Mouse (Mus musculus) neural tube, embryonic 13.5 days (tissue): Measurements from ENCODE around the gene Pip4k2b. TPM values are rescaled to one million over a fixed set of nuclear protein-coding genes. Genes with fewer than 3 reads are reported as not detected.

Experiments
- ATAC-seq: fragments of 200-750 bp; cut with Nextera tagmentation; 2 replicates; pipeline ENCODE4 v1.8.0; 2017; ENCODE audit warnings: low read depth, mild to moderate bottlenecking, moderate TSS enrichment, moderate library complexity
- H3K27ac ChIP-seq: fragments of 300-500 bp; sonication (generic); replicated peaks from 2 replicates; pipeline ENCODE4 v1.5.1; 2015; ENCODE audit warnings: moderate library complexity, mild to moderate bottlenecking, inconsistent platforms
- H3K27me3 ChIP-seq: fragments of 300-500 bp; sonication (generic); 2 replicates; pipeline ENCODE4 v1.6.1; 2015; ENCODE audit warnings: mild to moderate bottlenecking, inconsistent platforms
- H3K36me3 ChIP-seq: fragments of 300-500 bp; sonication (generic); 2 replicates; pipeline ENCODE4 v1.6.1; 2015; ENCODE audit warnings: mild to moderate bottlenecking, inconsistent platforms
- H3K4me1 ChIP-seq: fragments of 300-500 bp; sonication (generic); replicated peaks from 2 replicates; pipeline ENCODE4 v1.6.1; 2015; ENCODE audit warnings: inconsistent platforms
- H3K4me2 ChIP-seq: fragments of 300-500 bp; sonication (generic); 2 replicates; pipeline ENCODE4 v1.6.1; 2015; ENCODE audit warnings: inconsistent platforms, mild to moderate bottlenecking, moderate library complexity
- H3K4me3 ChIP-seq: fragments of 300-500 bp; sonication (generic); 2 replicates; pipeline ENCODE4 v1.5.1; 2015; ENCODE audit warnings: mild to moderate bottlenecking, inconsistent platforms
- H3K9ac ChIP-seq: fragments of 300-500 bp; sonication (generic); 2 replicates; pipeline ENCODE4 v1.6.1; 2015; ENCODE audit warnings: moderate library complexity, mild to moderate bottlenecking, inconsistent platforms
- H3K9me3 ChIP-seq: fragments of 300-500 bp; sonication (generic); 2 replicates; pipeline ENCODE4 v1.6.1; 2016; ENCODE audit warnings: inconsistent platforms
- WGBS: fragments of 180-500 bp; shearing (Covaris S2); methylation state at CpG from one replicate; pipeline ENCODE4 v1.1.7; 2015; 5-methylcytosine and 5-hydroxymethylcytosine counted together
- polyA plus RNA-seq: library from polyadenylated mRNA; unstranded; fragments of >200 nt; fragmentation: Nextera tagmentation; extraction: Ambion mirVana; gene quantifications from 2 replicates; pipeline ENCODE4 v1.2.1, GENCODE M21; 2015

Pip4k2b gene
- polyA plus RNA-seq, 1 experiment from 2014 or later: 3.7 TPM

DNA sequence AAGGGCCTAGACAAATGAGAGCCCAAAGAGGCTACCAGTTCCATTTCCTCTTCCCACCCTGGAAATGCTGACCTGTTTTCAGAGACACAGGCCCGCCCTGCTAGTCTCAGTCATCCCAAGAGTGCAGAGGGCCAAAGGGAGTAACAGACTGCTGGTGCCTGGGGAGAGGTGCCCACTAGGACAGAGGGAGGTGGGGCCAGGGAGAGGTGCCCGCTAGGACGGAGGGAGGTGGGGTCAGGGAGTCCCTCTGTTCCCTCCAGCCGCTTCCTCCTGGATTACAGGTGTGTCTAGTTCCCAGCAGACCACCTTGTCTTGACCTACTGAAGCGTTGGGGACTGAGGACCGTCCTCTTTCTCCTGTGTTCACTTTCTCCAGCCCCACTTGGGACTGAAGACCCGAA, 59.7 kb downstream of the Pip4k2b start:
- Histone ChIP-seq H3K9me3 (no peaks in the 10 kb centered on the region), H3K36me3 (peaks cover 50% of the 10 kb centered on the region), H3K4me2 (peak overlapping the region; percentile 76; the same call in 1 of the 2 replicates), H3K27ac (peak overlapping the region; percentile 52; the same call in 1 of the 2 replicates), H3K9ac (peak overlapping the region; percentile 65; the same call in 1 of the 2 replicates), H3K4me3 (no peak overlapping the region), H3K4me1 (peaks cover 39% of the 10 kb centered on the region), H3K27me3 (no peaks in the 10 kb centered on the region)
- ATAC-seq: no peak
- WGBS: 43% methylated on average over 7 of the region's 7 CpGs

DNA sequence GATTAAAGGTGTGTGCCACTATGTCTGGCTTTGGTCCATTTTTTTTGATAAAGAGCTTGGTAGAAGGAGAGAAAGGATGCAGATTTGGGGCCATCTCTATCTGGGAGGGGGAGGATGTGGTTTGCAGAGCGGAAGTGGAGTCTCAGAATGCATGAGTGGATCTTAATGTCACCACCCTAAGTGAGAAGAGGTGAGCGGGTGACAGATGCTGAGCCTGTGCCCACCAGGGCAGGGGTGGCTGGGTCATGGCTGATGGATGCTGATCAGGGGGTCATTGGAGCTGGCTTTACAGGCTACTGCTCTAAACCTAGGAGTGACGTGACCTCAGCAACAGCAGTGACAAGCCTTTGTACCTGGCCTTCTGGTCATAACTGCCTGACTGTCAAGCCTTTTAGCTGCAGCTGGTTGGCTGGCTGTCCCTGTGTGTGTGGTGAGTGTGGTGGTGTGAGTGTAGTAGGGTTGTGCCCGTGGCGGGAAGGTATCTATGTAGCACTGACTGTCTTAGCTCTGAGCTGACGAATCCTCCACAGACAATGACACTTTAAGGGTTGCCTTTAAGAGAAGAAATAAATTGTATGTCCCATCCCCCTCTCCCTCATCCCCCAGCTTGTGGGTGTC, 60.3 kb downstream of the Pip4k2b start:
- H3K27ac ChIP-seq: no peak overlapping the region
- peaks cover 39% of the 10 kb centered on the region for H3K4me1 ChIP-seq
- H3K9me3 ChIP-seq: no peaks in the 10 kb centered on the region
- no peak for ATAC-seq
- H3K36me3 ChIP-seq: peaks cover 50% of the 10 kb centered on the region
- no peak overlapping the region for H3K4me2 ChIP-seq
- 88% methylated on average over 6 of the region's 6 CpGs for WGBS
- H3K9ac ChIP-seq: no peak overlapping the region
- H3K27me3 ChIP-seq: no peaks in the 10 kb centered on the region
- no peak overlapping the region for H3K4me3 ChIP-seq

DNA sequence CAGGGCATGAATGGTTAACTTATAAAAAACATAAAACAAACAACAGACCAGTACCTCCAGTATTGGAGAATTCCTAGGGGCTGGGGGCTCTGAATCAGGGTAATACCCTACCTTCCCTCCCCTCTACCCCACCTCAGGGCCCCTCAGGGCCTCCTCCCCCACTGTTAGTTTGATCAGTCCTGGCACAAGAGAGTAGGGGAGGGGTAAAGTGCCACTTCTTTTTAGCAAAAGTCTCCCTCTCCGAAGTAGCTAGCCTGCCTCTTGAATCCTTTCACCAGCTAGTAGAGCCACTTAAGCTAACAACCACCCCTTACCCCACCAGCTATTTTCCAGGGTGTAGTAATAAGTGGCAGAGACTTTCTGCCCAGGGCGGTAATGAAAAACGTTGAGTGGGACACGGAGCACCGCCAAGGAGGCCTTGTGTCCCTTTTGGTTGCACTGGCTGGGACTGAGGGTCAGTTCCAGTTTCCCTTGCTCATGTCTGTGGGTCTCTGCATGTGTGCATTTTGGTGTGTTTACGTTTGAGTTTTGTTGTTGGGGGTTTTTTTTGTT, 61.9 kb downstream of the Pip4k2b start:
- Histone ChIP-seq H3K4me3 (no peak overlapping the region), H3K9me3 (no peaks in the 10 kb centered on the region), H3K9ac (no peak overlapping the region), H3K27ac (no peak overlapping the region), H3K27me3 (no peaks in the 10 kb centered on the region), H3K36me3 (peaks cover 51% of the 10 kb centered on the region), H3K4me1 (peaks cover 45% of the 10 kb centered on the region), H3K4me2 (no peak overlapping the region)
- WGBS: 88% methylated on average over 6 of the region's 6 CpGs
- ATAC-seq: no peak

DNA sequence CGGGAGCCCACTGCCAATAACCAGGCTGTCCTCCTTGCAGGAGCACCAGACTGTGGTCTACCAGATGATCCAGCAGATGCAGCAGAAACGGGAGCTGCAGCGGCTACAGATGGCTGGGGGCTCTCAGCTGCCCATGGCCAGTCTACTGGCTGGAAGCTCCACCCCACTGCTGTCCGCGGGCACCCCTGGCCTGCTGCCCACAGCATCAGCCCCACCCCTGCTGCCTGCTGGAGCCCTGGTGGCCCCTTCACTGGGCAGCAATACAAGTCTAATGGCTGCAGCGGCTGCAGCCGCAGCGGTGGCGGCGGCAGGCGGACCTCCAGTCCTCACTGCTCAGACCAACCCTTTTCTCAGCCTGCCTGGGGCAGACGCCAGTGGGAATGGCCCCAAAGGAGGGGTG, 64.1 kb downstream of the Pip4k2b start:
- Histone ChIP-seq H3K27ac (peak overlapping the region; percentile 43), H3K9me3 (no peaks in the 10 kb centered on the region), H3K36me3 (peaks cover 69% of the 10 kb centered on the region), H3K27me3 (no peaks in the 10 kb centered on the region), H3K4me1 (peaks cover 38% of the 10 kb centered on the region), H3K4me2 (no peak overlapping the region), H3K9ac (0 out of 2 replicates have a peak overlapping the region, but pooled peaks have one; percentile 14), H3K4me3 (no peak overlapping the region)
- 69% methylated on average over 12 of the region's 12 CpGs for WGBS
- ATAC-seq: peak; percentile 33

DNA sequence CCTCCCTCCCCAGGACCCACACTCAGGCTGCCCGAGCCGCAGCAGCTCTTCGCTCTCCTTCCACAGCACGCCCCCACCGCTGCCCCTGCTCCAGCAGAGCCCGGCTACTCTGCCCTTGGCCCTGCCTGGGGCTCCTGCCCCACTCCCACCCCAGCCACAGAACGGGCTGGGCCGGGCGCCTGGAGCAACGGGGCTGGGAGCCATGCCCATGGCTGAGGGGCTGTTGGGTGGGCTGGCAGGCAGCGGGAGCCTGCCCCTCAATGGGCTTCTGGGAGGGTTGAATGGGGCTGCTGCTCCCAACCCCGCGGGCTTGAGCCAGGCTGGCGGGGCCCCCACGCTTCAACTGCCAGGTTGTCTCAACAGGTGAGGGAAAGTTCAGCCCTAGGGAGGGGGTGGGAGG, 66.2 kb downstream of the Pip4k2b start:
- no peak for ATAC-seq
- 82% methylated on average over 15 of the region's 15 CpGs for WGBS
- H3K27ac ChIP-seq: no peak overlapping the region
- H3K36me3 ChIP-seq: peaks cover 91% of the 10 kb centered on the region
- no peak overlapping the region for H3K4me2 ChIP-seq
- peaks cover 27% of the 10 kb centered on the region for H3K4me1 ChIP-seq
- H3K27me3 ChIP-seq: no peaks in the 10 kb centered on the region
- H3K9ac ChIP-seq: no peak overlapping the region
- no peak overlapping the region for H3K4me3 ChIP-seq
- H3K9me3 ChIP-seq: no peaks in the 10 kb centered on the region

DNA sequence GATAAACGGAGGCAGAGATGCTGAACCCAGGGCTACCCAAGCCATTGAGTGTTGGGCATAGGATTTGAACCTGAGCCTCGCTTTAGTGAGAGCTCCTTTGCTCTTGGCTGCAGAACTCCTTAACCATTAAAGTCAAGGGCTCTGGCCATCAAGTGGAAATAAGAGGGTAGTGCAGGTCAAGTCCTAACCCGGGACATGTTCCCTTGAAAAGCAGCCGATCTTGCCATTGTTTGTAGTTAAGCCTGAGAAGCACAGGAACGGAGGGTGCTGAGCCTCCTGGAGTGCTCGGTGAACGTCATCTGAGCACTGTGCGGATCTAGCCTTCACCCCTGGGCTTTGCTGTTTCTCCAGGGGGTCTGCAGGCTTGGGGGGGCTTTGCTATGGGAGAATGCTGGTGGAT, 66.7 kb downstream of the Pip4k2b start:
- ATAC-seq: no peak
- peaks cover 95% of the 10 kb centered on the region for H3K36me3 ChIP-seq
- H3K27ac ChIP-seq: no peak overlapping the region
- WGBS: 47% methylated on average over 8 of the region's 8 CpGs
- no peak overlapping the region for H3K4me3 ChIP-seq
- no peaks in the 10 kb centered on the region for H3K27me3 ChIP-seq
- H3K4me1 ChIP-seq: peaks cover 27% of the 10 kb centered on the region
- H3K9me3 ChIP-seq: no peaks in the 10 kb centered on the region
- H3K9ac ChIP-seq: no peak overlapping the region
- no peak overlapping the region for H3K4me2 ChIP-seq

DNA sequence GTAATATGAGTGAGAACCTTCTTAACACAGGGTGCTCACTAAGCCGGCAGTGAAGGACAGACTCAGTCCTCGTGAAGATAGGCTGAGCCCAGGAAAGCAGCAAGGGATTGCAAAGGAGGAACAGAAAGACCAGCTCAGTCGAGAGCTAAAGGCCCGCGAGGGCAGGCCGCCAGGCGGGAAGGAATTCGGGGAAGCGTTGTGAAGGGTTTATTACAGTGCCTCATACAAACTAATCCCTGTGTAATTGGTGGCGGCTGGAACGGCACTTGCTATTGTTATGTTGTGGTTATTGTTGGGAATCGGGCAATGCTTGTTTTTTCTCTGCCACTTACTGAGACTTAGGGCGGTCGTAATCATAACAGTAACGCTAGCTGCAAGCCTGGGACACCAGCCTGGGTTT, 67.1 kb downstream of the Pip4k2b start:
- Histone ChIP-seq H3K4me1 (peaks cover 27% of the 10 kb centered on the region), H3K27me3 (no peaks in the 10 kb centered on the region), H3K27ac (no peak overlapping the region), H3K9me3 (no peaks in the 10 kb centered on the region), H3K4me3 (no peak overlapping the region), H3K9ac (no peak overlapping the region), H3K36me3 (peaks cover 99% of the 10 kb centered on the region), H3K4me2 (no peak overlapping the region)
- ATAC-seq: no peak
- 28% methylated on average over 15 of the region's 15 CpGs for WGBS

DNA sequence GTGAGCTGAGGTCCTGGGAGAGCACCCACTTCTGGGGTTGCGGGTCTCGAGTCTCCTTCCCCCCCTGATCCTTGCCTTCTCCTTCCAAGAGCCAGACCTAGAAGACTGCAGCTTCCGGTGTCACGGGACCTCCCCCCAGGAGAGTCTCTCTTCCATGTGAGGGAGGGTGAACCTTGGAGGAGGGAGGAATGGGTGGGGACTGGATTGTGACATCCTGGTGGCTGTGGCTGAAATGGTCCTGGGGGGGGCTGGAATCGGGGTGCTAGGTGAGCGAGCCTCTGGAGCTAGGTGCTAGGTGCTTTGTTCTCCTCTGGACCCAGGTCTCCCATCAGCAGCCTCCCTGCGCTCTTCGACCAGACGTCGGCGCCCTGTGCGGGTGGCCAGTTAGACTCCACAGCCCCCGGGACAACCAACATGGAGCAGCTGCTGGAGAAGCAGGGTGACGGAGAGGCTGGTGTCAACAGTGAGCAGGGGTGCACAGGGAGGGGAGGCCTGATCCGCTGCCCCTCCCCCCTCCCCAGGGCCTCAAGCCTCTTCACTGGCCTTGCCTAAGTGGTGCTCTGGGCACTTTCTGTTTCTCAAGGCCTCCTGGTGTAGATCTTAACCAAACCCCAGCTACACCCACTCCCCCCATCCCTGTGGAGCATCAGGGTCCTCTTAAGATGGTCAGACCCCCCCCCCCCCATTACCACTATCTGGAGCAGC, 68.3 kb downstream of the Pip4k2b start:
- Histone ChIP-seq H3K36me3 (peaks cover 99% of the 10 kb centered on the region), H3K27ac (no peak overlapping the region), H3K27me3 (no peaks in the 10 kb centered on the region), H3K4me3 (no peak overlapping the region), H3K9ac (no peak overlapping the region), H3K9me3 (no peaks in the 10 kb centered on the region), H3K4me2 (no peak overlapping the region), H3K4me1 (peaks cover 27% of the 10 kb centered on the region)
- ATAC-seq: no peak
- WGBS: 82% methylated on average over 15 of the region's 15 CpGs

DNA sequence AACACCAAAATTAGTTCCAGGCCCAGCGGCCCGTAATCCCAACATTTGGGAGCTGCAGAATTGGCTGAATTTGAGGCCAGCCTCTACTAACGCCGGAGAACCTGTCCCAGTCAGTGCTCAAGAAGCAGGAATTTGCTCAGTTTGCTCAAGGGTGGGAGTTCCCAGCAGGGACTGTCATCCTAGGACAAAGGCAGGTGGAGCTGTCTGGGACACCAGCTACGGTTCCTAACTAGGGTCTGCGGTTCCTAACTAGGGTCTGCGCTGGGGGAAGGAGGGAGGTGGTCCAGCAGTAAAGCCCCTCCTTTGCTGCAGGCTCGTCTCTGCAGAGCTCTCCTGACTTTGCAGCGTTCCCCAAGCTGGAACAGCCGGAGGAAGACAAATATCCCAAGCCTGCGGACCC, 71.4 kb downstream of the Pip4k2b start:
- H3K27ac ChIP-seq: no peak overlapping the region
- H3K4me2 ChIP-seq: no peak overlapping the region
- no peak for ATAC-seq
- H3K4me3 ChIP-seq: no peak overlapping the region
- WGBS: 78% methylated on average over 11 of the region's 11 CpGs
- peaks cover 100% of the 10 kb centered on the region for H3K36me3 ChIP-seq
- H3K27me3 ChIP-seq: no peaks in the 10 kb centered on the region
- H3K9me3 ChIP-seq: no peaks in the 10 kb centered on the region
- H3K4me1 ChIP-seq: peaks cover 36% of the 10 kb centered on the region
- H3K9ac ChIP-seq: no peak overlapping the region

DNA sequence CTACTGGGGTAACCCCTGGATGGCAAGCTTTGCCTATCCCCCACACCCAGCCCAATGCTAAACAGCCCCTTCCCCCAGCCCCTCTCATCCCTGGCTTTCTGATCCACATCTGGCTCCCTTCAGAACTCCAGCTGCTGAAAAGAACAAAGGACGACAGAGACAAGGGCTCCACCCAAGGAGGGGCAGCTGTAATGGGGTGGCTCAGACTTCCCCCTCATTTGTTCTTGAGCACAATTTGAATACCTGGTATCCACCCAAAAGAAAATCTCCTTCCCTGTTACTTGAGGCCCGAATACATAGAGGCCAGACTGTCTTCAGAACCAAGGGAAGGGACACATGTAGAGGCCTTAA, 73.4 kb downstream of the Pip4k2b start:
- 54% methylated on average over 2 of the region's 2 CpGs for WGBS
- Histone ChIP-seq H3K4me1 (peaks cover 22% of the 10 kb centered on the region; the same call in 1 of the 2 replicates), H3K36me3 (peaks cover 100% of the 10 kb centered on the region), H3K27ac (no peak overlapping the region), H3K9me3 (no peaks in the 10 kb centered on the region), H3K9ac (no peak overlapping the region), H3K27me3 (no peaks in the 10 kb centered on the region), H3K4me2 (no peak overlapping the region), H3K4me3 (no peak overlapping the region)
- ATAC-seq: no peak

DNA sequence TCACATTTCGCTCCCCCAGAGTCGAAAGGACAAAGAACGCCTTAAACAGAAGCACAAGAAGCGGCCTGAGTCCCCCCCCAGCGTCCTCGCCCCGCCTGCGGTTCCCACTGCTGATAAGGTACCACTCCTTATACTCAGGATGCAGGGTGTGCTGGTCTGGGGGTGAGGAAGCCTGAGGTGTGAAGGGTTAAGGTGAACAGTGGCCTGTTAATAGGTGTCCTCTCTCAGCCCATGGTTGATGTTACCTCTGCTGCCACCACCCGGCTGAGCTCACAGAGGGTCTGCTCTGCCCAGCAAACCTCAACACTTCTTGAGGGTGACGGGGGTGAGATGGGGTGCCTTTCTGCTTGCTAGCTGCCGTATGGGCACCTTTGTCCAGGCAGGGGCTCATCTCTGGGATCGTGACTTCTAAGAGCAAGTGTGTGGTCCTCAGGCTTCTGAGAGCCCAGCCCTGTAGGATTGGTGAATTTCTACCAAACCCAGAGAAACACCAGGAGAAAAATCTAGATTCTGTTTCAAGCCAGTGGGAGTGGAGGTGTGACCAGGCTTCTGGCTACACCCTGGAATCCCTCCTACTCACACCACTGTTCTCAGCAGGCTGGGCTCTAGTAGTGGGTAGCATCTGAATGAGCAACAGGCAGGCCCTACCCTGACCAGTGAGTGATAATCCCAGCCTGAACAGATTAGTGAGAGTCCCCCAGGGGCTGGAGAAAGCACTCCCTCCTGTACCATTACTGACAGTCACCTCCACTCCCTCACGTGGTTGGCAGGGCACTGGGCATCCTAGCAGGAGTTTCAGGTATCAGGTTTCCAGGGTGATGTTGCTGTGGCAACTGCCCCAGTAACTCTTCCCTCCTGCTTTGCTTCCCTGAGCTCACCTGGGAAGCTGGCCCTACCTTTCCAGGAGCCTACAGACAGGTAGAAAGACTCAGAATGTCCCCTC, 74.0 kb downstream of the Pip4k2b start:
- peaks cover 100% of the 10 kb centered on the region for H3K36me3 ChIP-seq
- no peaks in the 10 kb centered on the region for H3K27me3 ChIP-seq
- H3K4me3 ChIP-seq: no peak overlapping the region
- 81% methylated on average over 13 of the region's 13 CpGs for WGBS
- H3K9ac ChIP-seq: no peak overlapping the region
- no peak for ATAC-seq
- H3K4me1 ChIP-seq: peaks cover 25% of the 10 kb centered on the region
- H3K4me2 ChIP-seq: no peak overlapping the region
- no peaks in the 10 kb centered on the region for H3K9me3 ChIP-seq
- no peak overlapping the region for H3K27ac ChIP-seq

DNA sequence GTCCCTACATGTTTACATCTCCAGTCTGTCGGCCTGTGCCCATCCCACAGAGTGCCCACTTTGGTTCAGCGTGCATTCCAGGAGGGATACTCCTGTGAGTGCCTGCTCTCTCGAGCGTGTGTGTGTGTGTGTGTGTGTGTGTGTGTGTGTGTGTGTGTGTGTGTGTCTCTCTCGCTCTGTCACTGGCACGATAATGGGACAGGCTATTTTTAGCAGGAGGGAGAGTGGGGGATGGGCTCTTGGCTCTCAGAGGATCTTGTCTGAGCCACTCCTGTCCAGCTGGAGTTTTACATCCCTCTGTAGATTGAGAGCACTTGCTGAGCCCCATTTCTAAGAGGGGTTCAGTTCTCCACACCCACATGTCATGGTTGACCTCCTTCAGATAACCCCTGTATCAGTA, 74.7 kb downstream of the Pip4k2b start:
- Histone ChIP-seq H3K4me3 (no peak overlapping the region), H3K9me3 (no peaks in the 10 kb centered on the region), H3K4me1 (peaks cover 31% of the 10 kb centered on the region), H3K27me3 (no peaks in the 10 kb centered on the region), H3K36me3 (peaks cover 97% of the 10 kb centered on the region), H3K4me2 (no peak overlapping the region), H3K27ac (no peak overlapping the region), H3K9ac (no peak overlapping the region)
- 52% methylated on average over 5 of the region's 6 CpGs for WGBS
- no peak for ATAC-seq
